Mouse (Mus musculus) adrenal gland, postnatal 14 days (tissue): ENCODE data around the gene Chl1. TPM values are rescaled to one million over a fixed set of nuclear protein-coding genes. Genes with fewer than 3 reads are reported as not detected.

Source experiments
- DNase-seq: peaks from one replicate; pipeline ENCODE4 v3.0.0; 2021; ENCODE audit warnings: mixed read lengths
- total RNA-seq: library from RNA; stranded (reverse); gene quantifications from 2 replicates; pipeline ENCODE4 v1.2.3, GENCODE M21; 2021

Chl1 gene
- total RNA-seq, 1 experiment from 2014 or later, result 5.4 TPM

GRCm38 (mm10) chr6:103543753-103544152 is 33.4 kb downstream of the Chl1 start:
- DNase-seq, result no peak

GRCm38 (mm10) chr6:103546314-103546713 is 35.9 kb downstream of the Chl1 start:
- DNase-seq, result no peak

DNA sequence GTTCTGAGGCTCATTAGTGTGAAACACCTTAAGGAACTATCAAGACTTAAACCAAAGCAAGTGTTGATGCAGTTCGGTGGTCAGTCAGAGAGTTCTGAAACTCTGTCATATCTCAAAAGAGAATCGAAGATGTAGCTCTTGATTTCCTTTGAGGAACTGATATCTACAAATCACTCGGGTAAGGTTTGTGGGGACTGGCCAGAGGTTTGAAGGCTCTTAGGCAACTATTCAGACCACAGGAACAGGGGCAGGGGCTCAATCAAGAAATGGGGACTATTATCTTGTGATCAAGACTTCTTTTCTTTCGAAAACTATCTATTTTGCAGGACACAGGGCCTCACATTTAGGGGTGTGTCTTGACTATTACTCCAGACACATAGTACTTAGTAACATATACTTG is 39.5 kb downstream of the Chl1 start:
- no peak for DNase-seq

GRCm38 (mm10) chr6:103558037-103558893 is 47.9 kb downstream of the Chl1 start:
- DNase-seq, result no peak

DNA sequence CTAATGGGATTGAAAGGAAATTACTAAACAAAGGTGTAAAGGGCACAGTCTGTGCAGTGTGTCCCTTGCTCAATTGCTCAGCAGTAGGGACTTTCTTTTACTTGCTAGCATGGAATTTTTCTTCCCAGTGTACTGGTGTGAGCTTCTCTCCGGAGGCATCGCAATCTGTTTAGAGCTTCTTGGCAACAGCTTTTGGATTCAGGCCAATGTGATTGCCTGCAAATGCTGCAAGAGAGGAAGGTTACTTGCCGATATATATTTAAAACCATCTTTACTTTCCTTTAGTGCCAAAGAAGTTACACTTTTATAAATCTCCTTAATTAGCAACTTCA is 48.5 kb downstream of the Chl1 start:
- peak; percentile 75 for DNase-seq

DNA sequence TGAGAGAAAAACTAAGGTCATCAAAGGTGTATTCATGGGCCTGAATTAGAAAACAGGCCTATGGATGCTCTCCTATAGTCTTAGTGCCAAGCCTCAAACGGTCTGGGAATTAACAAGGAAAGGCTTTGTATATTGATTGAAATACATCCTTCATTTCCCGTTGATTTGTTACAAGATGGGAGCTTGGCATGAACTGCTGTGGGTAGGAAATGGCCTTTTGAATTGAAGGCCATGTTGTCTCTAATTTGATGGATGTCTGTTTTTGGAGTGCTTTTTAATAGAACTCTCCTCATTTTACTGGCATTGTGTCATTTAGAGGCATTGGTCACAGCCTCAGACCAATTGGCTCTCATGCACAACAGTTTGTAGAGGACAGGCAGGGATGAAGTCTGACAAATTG is 49.0 kb downstream of the Chl1 start:
- peak; percentile 24 for DNase-seq

- DNase-seq, result no peak
These were observed 54.4 kb downstream of the Chl1 start for GRCm38 (mm10) chr6:103564811-103565210.

DNA sequence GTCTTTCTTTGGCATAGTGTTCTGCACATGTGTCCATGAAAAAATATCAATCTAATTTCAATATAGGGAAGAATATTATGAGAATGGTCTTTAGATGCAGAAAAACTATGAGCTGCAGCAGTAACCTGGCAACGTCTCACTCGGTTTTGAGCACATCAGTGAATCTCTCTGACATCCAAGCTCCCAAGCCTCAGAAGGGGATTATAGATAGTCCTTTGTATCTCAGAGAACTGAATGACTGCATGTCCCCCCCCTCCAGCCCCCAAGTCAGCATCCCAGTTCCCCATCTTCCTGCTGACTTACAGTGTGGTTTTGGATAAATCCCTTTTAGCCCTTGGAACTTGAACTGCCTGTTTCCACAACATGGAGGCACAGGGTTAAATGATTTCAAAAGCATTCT is 56.9 kb downstream of the Chl1 start:
- no peak for DNase-seq

GRCm38 (mm10) chr6:103572659-103573058 is 62.3 kb downstream of the Chl1 start:
- DNase-seq, result no peak

GRCm38 (mm10) chr6:103584224-103584623 is 73.8 kb downstream of the Chl1 start:
- no peak for DNase-seq

DNA sequence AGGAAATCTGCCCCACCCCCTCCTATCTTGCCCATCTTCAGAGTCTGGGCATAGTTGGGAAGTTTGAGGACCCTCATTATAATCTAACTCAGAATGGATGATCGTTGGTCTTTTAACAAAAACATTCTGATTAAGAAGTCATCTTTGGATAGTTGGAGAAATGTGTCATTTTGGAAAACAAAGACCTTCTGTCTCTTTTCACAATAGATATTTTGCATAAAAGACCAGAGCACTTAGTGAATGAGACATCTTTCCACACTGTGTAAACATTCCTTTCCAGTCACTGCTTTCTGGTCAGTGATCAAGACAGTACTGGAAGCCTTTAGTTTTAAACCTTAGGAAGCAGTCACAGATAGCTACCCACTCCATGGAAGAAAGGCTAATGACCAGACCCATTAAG is 75.3 kb downstream of the Chl1 start:
- no peak for DNase-seq

- no peak for DNase-seq
These were observed 75.7 kb downstream of the Chl1 start for GRCm38 (mm10) chr6:103586081-103586480.

GRCm38 (mm10) chr6:103602070-103602469 is 91.7 kb downstream of the Chl1 start:
- no peak for DNase-seq

DNA sequence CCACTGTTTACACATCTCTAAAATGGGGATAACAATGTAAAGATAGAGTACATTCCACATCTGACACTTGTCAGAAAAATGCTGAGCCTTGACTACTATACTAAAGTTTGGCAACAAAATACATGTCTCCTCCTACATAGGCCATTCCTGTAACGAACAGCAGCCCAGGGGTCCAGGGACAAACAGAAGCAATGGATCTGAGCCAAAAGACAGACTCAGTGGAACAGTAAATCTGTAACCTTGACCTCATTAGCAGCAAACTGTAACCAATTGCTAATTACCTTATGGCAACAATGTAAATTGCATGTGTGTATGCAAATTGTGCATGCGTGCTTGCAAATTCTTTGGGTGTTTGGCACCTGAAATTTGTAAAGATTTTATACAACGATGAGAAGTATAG is 100.3 kb downstream of the Chl1 start:
- no peak for DNase-seq

- DNase-seq, result no peak
These were observed 102.2 kb downstream of the Chl1 start for GRCm38 (mm10) chr6:103612626-103613025.

GRCm38 (mm10) chr6:103613714-103614113 is 103.3 kb downstream of the Chl1 start:
- DNase-seq, result no peak

GRCm38 (mm10) chr6:103615924-103616602 is 105.7 kb downstream of the Chl1 start:
- DNase-seq, result no peak

DNA sequence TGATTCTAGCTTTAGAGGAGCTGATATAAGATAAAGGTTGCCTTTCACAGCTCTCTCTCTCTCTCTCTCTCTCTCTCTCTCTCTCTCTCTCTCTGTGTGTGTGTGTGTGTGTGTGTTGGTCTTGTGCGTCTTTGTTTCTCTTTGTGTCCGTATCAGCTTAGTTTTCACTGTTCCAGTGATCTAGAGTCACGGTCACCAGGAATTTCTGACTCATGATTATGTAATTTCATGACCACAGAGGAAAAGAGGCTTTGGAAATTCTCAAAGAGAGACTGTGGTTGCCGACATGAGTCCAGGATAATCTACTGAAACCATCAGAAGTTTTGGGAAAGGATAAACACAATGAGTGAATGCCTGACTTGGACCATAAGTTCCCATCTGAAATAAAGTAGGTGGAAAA is 110.5 kb downstream of the Chl1 start:
- no peak for DNase-seq

DNA sequence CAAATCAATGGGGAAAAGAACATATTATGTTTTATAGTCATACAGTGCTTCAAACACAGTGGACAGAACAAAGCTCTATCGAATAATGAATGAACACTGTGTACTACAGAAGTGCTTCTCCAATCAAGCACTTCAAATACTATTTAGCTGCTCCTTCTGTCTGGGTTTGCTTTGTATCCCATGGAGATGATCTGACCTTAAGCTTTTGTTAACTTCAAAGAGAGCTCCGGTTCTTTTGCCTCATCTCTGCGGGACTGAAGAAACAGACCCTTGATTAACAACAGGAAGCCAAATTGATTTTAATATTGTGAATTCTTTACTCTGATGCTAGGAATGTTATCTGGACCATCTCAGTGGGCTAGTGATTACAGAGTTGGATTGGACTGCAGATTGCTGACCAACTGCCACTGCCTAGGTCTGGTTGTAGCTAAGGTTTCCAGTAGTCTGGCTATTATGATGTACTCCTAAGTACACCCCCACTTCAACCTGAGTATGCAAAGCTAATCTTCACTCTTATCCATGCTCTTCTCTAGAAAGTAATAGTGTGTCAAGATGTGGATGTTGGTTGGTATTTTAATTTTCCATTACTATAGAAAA is 111.8 kb downstream of the Chl1 start:
- no peak for DNase-seq

GRCm38 (mm10) chr6:103632856-103633255 is 122.5 kb downstream of the Chl1 start:
- DNase-seq, result no peak

DNA sequence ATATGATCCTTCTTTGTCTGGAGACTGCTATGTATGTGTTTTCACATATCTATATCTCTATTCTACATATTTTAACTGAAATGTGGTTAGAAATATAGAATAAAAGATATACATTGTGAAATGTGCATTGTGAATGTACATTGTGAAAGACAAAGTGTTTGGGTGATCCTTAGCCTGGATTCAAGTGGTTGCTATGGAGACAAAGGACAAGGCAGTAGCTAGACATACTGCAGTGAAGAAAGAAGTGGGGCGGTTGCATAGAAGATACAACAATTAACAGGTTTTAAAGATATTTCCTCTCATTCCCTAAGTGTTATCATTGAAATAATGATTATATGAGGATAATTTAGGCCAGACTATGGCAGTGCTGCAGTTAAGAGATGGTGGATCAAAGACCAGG is 146.4 kb downstream of the Chl1 start:
- no peak for DNase-seq

GRCm38 (mm10) chr6:103659173-103659572 is 148.8 kb downstream of the Chl1 start:
- no peak for DNase-seq

DNA sequence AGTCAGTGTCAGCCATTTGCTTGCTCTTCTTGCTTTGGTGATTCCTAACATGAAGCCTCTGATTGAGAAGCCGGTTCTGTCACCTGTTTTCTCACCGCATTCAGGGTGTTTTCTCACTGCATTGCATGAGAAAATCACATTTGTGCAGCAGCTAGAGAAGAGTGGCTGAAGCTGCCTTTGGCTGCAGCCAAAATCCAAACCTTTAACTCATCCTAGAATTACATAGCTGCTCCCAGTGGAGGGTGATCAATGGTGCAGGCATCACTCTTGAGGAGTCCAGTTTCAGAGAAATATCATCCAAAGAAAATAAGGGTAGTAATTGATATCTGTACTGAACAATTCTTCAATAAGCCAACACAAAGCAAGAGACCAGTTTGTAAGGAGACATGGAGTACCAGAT is 154.8 kb downstream of the Chl1 start:
- no peak for DNase-seq
